Mouse (Mus musculus) bone marrow, adult 2 months (tissue): ENCODE measurements around the gene Ciz1.

Source experiments
- CTCF ChIP-seq: fragments of 200-500 bp; IDR thresholded peaks from 2 replicates; pipeline ENCODE4 v1.5.1; 2011; ENCODE audit warnings: low read length, control low read depth; ENCODE audit not compliant: control insufficient read depth, insufficient read depth
- POLR2A ChIP-seq: fragments of 200-500 bp; IDR thresholded peaks from 2 replicates; pipeline ENCODE4 v1.6.1; 2011; ENCODE audit warnings: low read depth, mild to moderate bottlenecking, control low read depth, low read length, borderline replicate concordance; ENCODE audit not compliant: control insufficient read depth

- no peak for TF ChIP-seq CTCF
- TF ChIP-seq POLR2A: no peak
Observed at GRCm38 (mm10) chr2:32319586-32320580, 32.2 kb upstream of the Ciz1 start.
